Mouse (Mus musculus) bone marrow, adult 2 months (tissue): ENCODE data around the gene Ino80d.

ENCODE experiments used
- CTCF ChIP-seq: fragments of 200-500 bp; IDR thresholded peaks from 2 replicates; pipeline ENCODE4 v1.5.1; 2011; ENCODE audit warnings: low read length, control low read depth; ENCODE audit not compliant: control insufficient read depth, insufficient read depth
- POLR2A ChIP-seq: fragments of 200-500 bp; IDR thresholded peaks from 2 replicates; pipeline ENCODE4 v1.6.1; 2011; ENCODE audit warnings: low read depth, mild to moderate bottlenecking, control low read depth, low read length, borderline replicate concordance; ENCODE audit not compliant: control insufficient read depth

DNA sequence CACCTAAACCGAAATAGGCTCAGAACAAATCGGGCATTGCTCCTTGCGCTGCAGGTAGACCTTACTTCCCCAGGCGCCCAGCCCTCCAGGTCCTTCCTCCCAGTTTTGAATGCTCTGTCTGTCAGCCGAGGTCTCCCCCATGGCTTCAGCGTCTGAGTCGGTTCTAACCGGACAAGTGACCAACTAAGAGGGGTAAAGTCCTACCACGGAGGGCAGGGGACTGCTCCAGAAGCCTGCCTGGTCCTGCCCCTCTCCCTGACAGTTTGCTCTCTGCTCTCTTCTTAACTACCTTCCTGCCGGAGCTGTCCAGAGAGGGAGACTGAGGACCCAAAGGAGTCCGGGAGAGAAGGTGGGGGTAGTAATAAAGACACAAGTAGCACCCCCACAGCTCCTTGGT lies 1.6 kb downstream of the Ino80d start:
- TF ChIP-seq CTCF (no peak), POLR2A (no peak)
